Mouse (Mus musculus) brain, embryonic 14.5 days (tissue): ENCODE results near the gene Akr1b8.
A peak's percentile ranks its signal among the peaks of the same experiment; 100 is the strongest.

Experiments used
- CTCF ChIP-seq: fragments of 200-500 bp; IDR thresholded peaks from 2 replicates; pipeline ENCODE4 v1.5.1; 2012; ENCODE audit warnings: inconsistent platforms, mild to moderate bottlenecking, moderate library complexity, borderline replicate concordance; ENCODE audit not compliant: insufficient read depth, insufficient read length; ENCODE audit errors: extremely low read depth
- POLR2A ChIP-seq: fragments of 200-500 bp; IDR thresholded peaks from 2 replicates; pipeline ENCODE4 v1.6.1; 2012; ENCODE audit warnings: mild to moderate bottlenecking, inconsistent platforms, borderline replicate concordance; ENCODE audit not compliant: poor library complexity, insufficient read depth, insufficient read length, severe bottlenecking; ENCODE audit errors: extremely low read depth

DNA sequence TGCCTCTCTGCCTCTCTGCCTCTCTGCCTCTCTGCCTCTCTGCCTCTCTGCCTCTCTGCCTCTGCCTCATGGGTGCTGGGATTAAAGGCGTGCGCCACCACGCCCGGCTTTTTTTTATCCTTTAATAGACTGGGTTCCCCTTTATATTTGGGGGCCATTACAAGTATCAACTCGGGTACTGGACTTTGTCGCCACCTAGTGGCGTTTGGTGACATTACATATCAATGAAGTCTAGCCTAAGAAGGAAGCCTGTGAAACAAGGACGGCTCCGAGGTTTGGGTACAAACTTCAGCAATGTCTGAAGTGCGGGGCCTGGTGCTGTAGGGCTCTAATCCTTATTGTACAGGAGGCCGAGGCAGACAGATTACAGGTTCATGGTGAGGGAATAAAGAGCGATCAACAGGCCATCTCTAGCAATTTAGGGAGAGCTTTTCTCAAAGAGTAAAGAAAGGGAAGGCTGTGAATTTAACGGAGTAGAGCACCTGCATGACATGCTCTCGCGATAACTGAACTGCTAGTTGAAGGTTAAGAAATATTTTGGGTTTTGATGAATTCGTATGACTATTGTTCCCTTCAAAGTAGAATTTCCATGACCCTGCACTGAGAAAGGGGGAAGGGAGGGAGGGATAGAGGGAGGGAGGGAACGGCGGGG, 17.9 kb downstream of the Akr1b8 start:
- TF ChIP-seq POLR2A (no peak), CTCF (peak; percentile 74; the same call in 1 of the 2 replicates)
